16 mouse cellular contexts compared by ENCODE assay signal in genomic region chr8:9949134-9949890, GRCm38 (mm10). TPM values are rescaled to one million over a fixed set of nuclear protein-coding genes. Genes with fewer than 3 reads are reported as not detected.
DNase-seq lines count a peak whose midpoint lies in the region; ATAC-seq lines count a peak whose summit lies in the region.
"Had no signal": no experiment of that assay in that cellular context is flagged by ENCODE, and none has a peak within 500 bp of the region (broad histone marks: within the 10 kb centered on the region; RNA-seq: fewer than 3 reads in every experiment).

No protein-coding gene starts in this region.

- DNase-seq in frontal cortex, postnatal 14 days (ENCODE audit: low spot score in 2 of 2) = no peak
- peak; percentile 40 for DNase-seq in left cerebral cortex, postnatal 4 days
- no peak for DNase-seq in left cerebral cortex, adult 8-10 months (ENCODE audit: low spot score in 2 of 2)
- DNase-seq in retina, embryonic 14.5 days (ENCODE audit: low spot score) = peak; percentile 24
- DNase-seq in kidney, postnatal 14 days = no peak
- DNase-seq in adrenal gland, adult 2 months = no peak
- DNase-seq: adrenal gland, adult 8-10 months; adrenal gland, postnatal 36 days; cerebellum, adult 18-20 months; cerebellum, postnatal 25 days; forebrain, postnatal 0 days; gastrocnemius, postnatal 36 days; heart, adult 18-20 months; heart, postnatal 14 days had no signal

- peak; percentile 81 for ATAC-seq in frontal cortex, adult (ENCODE audit: low TSS enrichment)
- ATAC-seq: forebrain, postnatal 0 days; intestine, embryonic 16.5 days had no signal

- intact Hi-C loops in left cerebral cortex, postnatal 4 days (cut with DNase I) = no loop called here

RNA-seq across cellular contexts. Expression of gene Lig4, which starts 28.2 kb away (rescaled TPM):
- 10 to 100 TPM; 13.8 to 15.3 TPM for total RNA-seq in left cerebral cortex, postnatal 4 days (2021)
- total RNA-seq in left cerebral cortex, adult 8-10 months (2022) = 10 to 100 TPM; 10.6 to 12.6 (median 10.7) TPM
- total RNA-seq in adrenal gland, adult 2 months (2021) = 1 to 10 TPM; 8.1 to 8.2 TPM
- 1.3 and 1.5 TPM in 2 replicates for polyA plus RNA-seq in adrenal gland, adult 2 months (2012; rRNA removed)

RNA-seq across cellular contexts. Expression of gene Abhd13, which starts 28.2 kb away (rescaled TPM):
- total RNA-seq in left cerebral cortex, postnatal 4 days (2021) = 10 to 100 TPM; 22.0 to 23.2 TPM
- 10 to 100 TPM; 24.8 to 27.8 (median 25.4) TPM for total RNA-seq in left cerebral cortex, adult 8-10 months (2022)
- 10 to 100 TPM; 18.9 to 22.6 TPM for total RNA-seq in adrenal gland, adult 2 months (2021)
- 2.1 and 2.7 TPM in 2 replicates for polyA plus RNA-seq in adrenal gland, adult 2 months (2012; rRNA removed)

RNA-seq across cellular contexts. Expression of gene Tnfsf13b, which starts 57.0 kb away (rescaled TPM):
- 1 to 10 TPM; 1.8 to 1.9 TPM for total RNA-seq in left cerebral cortex, postnatal 4 days (2021)
- total RNA-seq in left cerebral cortex, adult 8-10 months (2022) = 1 to 10 TPM; 2.0 to 5.6 (median 3.6) TPM
- 10 to 100 TPM in 1 of 2 experiments, 1 to 10 TPM in 1; 5.9 to 13.4 TPM for total RNA-seq in adrenal gland, adult 2 months (2021)
- polyA plus RNA-seq in adrenal gland, adult 2 months (2012; rRNA removed) = 4.8 and 5.1 TPM in 2 replicates

Comparison
In these comparisons a context has a peak if more than half of its experiments do, and no peak if none do; other contexts are left out.
1. DNase-seq: peak in left cerebral cortex, postnatal 4 days (single experiment) and retina, embryonic 14.5 days (single experiment); none in frontal cortex, postnatal 14 days (0 of 2), left cerebral cortex, adult 8-10 months (0 of 2), kidney, postnatal 14 days (single experiment) and adrenal gland, adult 2 months (single experiment).